Comparison of ENCODE assay signal across 8 mouse cellular contexts in genomic region chr10:95323393-95324277, GRCm38 (mm10). TPM values are rescaled to one million over a fixed set of nuclear protein-coding genes. Genes with fewer than 3 reads are reported as not detected.
DNase-seq lines count a peak whose midpoint lies in the region; ATAC-seq lines count a peak whose summit lies in the region.

Cradd (minus strand) TSS chr10:95324133.

- intact Hi-C loops in gastrocnemius, postnatal 14 days (cut with DNase I; ENCODE audit: low total_unique reads): loop anchor here (5.0 kb wide), 1 partner anchor 326 kb away; no protein-coding TSS in a partner anchor
- intact Hi-C loops in left cerebral cortex, postnatal 10 days (cut with DNase I): loop anchor here (5.0 kb wide), 2 partner anchors 56 to 221 kb away; no protein-coding TSS in a partner anchor

- ATAC-seq in inflammation-experienced regulatory T-cells, adult 6 months: peak; percentile 92
- ATAC-seq in megakaryocyte-erythroid progenitor cell, adult 5-6 weeks (replicated peaks; ENCODE audit: low FRiP score, low TSS enrichment, poor library complexity, severe bottlenecking): peak; percentile 94

- peak; percentile 88 to 97 for DNase-seq in adrenal gland, adult (ENCODE audit: inconsistent age in 2 of 2, low spot score in 1 of 2)
- DNase-seq in embryo, embryonic 10.5 days (ENCODE audit: low spot score): peak; percentile 96
- DNase-seq in gastrocnemius, postnatal 14 days: peak; percentile 72
- peak; percentile 87 to 97 for DNase-seq in left cerebral cortex, postnatal 10 days (ENCODE audit: extremely low spot score in 1 of 2, low spot score in 2 of 2)
- peak; percentile 84 to 88 for DNase-seq in right cerebral cortex, postnatal 36 days (ENCODE audit: low spot score in 2 of 2)
- peak; percentile 80 for DNase-seq in yolk sac, embryonic 10.5 days (ENCODE audit: low spot score)

RNA-seq across cellular contexts. Expression of gene Cradd, which starts in this region (rescaled TPM):
- 10 to 100 TPM; 10.5 to 12.0 TPM for total RNA-seq in gastrocnemius, postnatal 14 days (2021)
- 10 to 100 TPM; 20.8 to 32.2 (median 28.9) TPM for polyA plus RNA-seq in inflammation-experienced regulatory T-cells, adult 6 months (2017; shearing (Covaris generic))
- total RNA-seq in left cerebral cortex, postnatal 10 days (2021): 1 to 10 TPM; 7.1 to 7.8 TPM
- 5.9 and 8.3 TPM in 2 replicates for total RNA-seq in megakaryocyte-erythroid progenitor cell, adult 5-6 weeks (2014; fragmentation: Nextera tagmentation)
- total RNA-seq in megakaryocyte-erythroid progenitor cell, adult 5-6 weeks (2017): 0.42 and 2.2 TPM in 2 replicates

Comparison
In these comparisons a context has a peak if more than half of its experiments do, and no peak if none do; other contexts are left out.
1. Peak in every context shown above with its lines: DNase-seq and ATAC-seq.